In genomic region chr17:30866281-30866680, GRCm38 (mm10) we compare ENCODE assay signal across 24 mouse cellular contexts. TPM values are rescaled to one million over a fixed set of nuclear protein-coding genes. Genes with fewer than 3 reads are reported as not detected.
DNase-seq lines count a peak whose midpoint lies in the region; ATAC-seq and TF ChIP-seq lines count a peak whose summit lies in the region.
"Had no signal": no experiment of that assay in that cellular context is flagged by ENCODE, and none has a peak within 500 bp of the region (broad histone marks: within the 10 kb centered on the region; RNA-seq: fewer than 3 reads in every experiment).

No protein-coding gene starts in this region.

- no peak overlapping the region for H3K4me3 ChIP-seq in forebrain, postnatal 0 days (ENCODE audit: low read depth, low read length)
- H3K4me3 ChIP-seq in forebrain, embryonic 15.5 days, result no peak overlapping the region
- no peak overlapping the region for H3K4me3 ChIP-seq in layer of hippocampus, adult 2 months
- H3K4me3 ChIP-seq: embryonic facial prominence, embryonic 12.5 days; embryonic facial prominence, embryonic 15.5 days; forebrain, embryonic 12.5 days; gastrocnemius, adult 2 months; hindbrain, embryonic 13.5 days had no signal

- H3K9ac ChIP-seq in forebrain, postnatal 0 days, result no peak overlapping the region
- H3K9ac ChIP-seq in forebrain, embryonic 15.5 days (replicated peaks), result no peak overlapping the region
- H3K9ac ChIP-seq: embryonic facial prominence, embryonic 12.5 days; embryonic facial prominence, embryonic 15.5 days; forebrain, embryonic 12.5 days; hindbrain, embryonic 13.5 days had no signal

- 48% methylated on average over 8 of the region's 8 CpGs for WGBS in forebrain, postnatal 0 days
- 62% methylated on average over 8 of the region's 8 CpGs for WGBS in forebrain, embryonic 15.5 days

- no peaks in the 10 kb centered on the region for H3K4me1 ChIP-seq in forebrain, postnatal 0 days (ENCODE audit: insufficient read depth)
- H3K4me1 ChIP-seq in forebrain, embryonic 15.5 days, result 0 out of 2 replicates have a peak, but pooled peaks cover 5% of the 10 kb centered on the region
- H3K4me1 ChIP-seq: embryonic facial prominence, embryonic 12.5 days; embryonic facial prominence, embryonic 15.5 days had no signal

- no peaks in the 10 kb centered on the region for H3K27me3 ChIP-seq in forebrain, postnatal 0 days (ENCODE audit: insufficient read depth, low read length)
- no peaks in the 10 kb centered on the region for H3K27me3 ChIP-seq in forebrain, embryonic 15.5 days
- H3K27me3 ChIP-seq: embryonic facial prominence, embryonic 12.5 days; embryonic facial prominence, embryonic 15.5 days; forebrain, embryonic 12.5 days; hindbrain, embryonic 13.5 days had no signal

- H3K36me3 ChIP-seq in forebrain, postnatal 0 days (ENCODE audit: insufficient read depth), result no peaks in the 10 kb centered on the region
- no peaks in the 10 kb centered on the region for H3K36me3 ChIP-seq in forebrain, embryonic 15.5 days
- H3K36me3 ChIP-seq: embryonic facial prominence, embryonic 12.5 days; embryonic facial prominence, embryonic 15.5 days; forebrain, embryonic 12.5 days; hindbrain, embryonic 13.5 days had no signal

- no peak for TF ChIP-seq CTCF in forebrain, postnatal 0 days (IDR thresholded peaks at IDR 0.05; ENCODE audit: low read depth)
- TF ChIP-seq CTCF in layer of hippocampus, adult 2 months (conservative IDR thresholded peaks at IDR 0.05), result no peak

- ATAC-seq in forebrain, postnatal 0 days, result peak; percentile 50; the same call in 1 of the 2 replicates
- ATAC-seq in forebrain, embryonic 15.5 days (replicated peaks), result no peak
- ATAC-seq: hindbrain, embryonic 16.5 days; inflammation-experienced regulatory T-cells, adult 6 months; intestine, embryonic 16.5 days; Patski had no signal

- H3K9me3 ChIP-seq in forebrain, postnatal 0 days (ENCODE audit: low read length), result no peaks in the 10 kb centered on the region
- H3K9me3 ChIP-seq in forebrain, embryonic 15.5 days, result no peaks in the 10 kb centered on the region
- H3K9me3 ChIP-seq: embryonic facial prominence, embryonic 12.5 days; embryonic facial prominence, embryonic 15.5 days; forebrain, embryonic 12.5 days; hindbrain, embryonic 13.5 days had no signal

- H3K4me2 ChIP-seq in forebrain, postnatal 0 days (ENCODE audit: low read depth), result no peak overlapping the region
- no peak overlapping the region for H3K4me2 ChIP-seq in forebrain, embryonic 15.5 days (replicated peaks)
- H3K4me2 ChIP-seq: embryonic facial prominence, embryonic 12.5 days; embryonic facial prominence, embryonic 15.5 days; forebrain, embryonic 12.5 days; heart, embryonic 11.5 days; hindbrain, embryonic 13.5 days had no signal

- no peak overlapping the region for H3K27ac ChIP-seq in forebrain, postnatal 0 days (ENCODE audit: low read depth, low read length)
- no peak overlapping the region for H3K27ac ChIP-seq in forebrain, embryonic 15.5 days (replicated peaks)
- H3K27ac ChIP-seq in layer of hippocampus, adult 2 months, result peak overlapping the region; percentile 43
- H3K27ac ChIP-seq: embryonic facial prominence, embryonic 12.5 days; embryonic facial prominence, embryonic 15.5 days; forebrain, embryonic 12.5 days; gastrocnemius, adult 2 months; hindbrain, embryonic 13.5 days had no signal

- DNase-seq in forebrain, postnatal 0 days, result no peak
- DNase-seq in layer of hippocampus, adult 2 months (ENCODE audit: low spot score in 2 of 2), result no peak
- no peak for DNase-seq in layer of hippocampus, adult 9-10 months (ENCODE audit: low spot score)
- DNase-seq in right cerebral cortex, adult 18-20 months, result peak; percentile 20
- no peak for DNase-seq in right cerebral cortex, postnatal 4 days
- DNase-seq in brain, adult 2 months (ENCODE audit: low read depth, low spot score), result peak; percentile 18
- no peak for DNase-seq in cerebellum, adult 11-12 months
- DNase-seq: B cell, adult 2 months; gastrocnemius, adult 2 months; gastrocnemius, postnatal 14 days; heart, adult 11 months had no signal

RNA-seq across cellular contexts. Expression of gene Glp1r, which starts 35.3 kb away (rescaled TPM):
- total RNA-seq in forebrain, postnatal 0 days (2014; rRNA removed), result 0.69 and 1.7 TPM in 2 replicates
- 0.19 and 0.34 TPM in 2 replicates for polyA plus RNA-seq in forebrain, postnatal 0 days (2015; fragmentation: Nextera tagmentation; extraction: Ambion mirVana)
- 0.08 and 0.11 TPM in 2 replicates for polyA plus RNA-seq in forebrain, embryonic 15.5 days (2015; fragmentation: Nextera tagmentation; extraction: Ambion mirVana)
- 1 to 10 TPM; 2.3 to 3.4 TPM for total RNA-seq in layer of hippocampus, adult 2 months (2021)
- total RNA-seq: common myeloid progenitor, adult 5-6 weeks; gastrocnemius, adult 2 months; gastrocnemius, postnatal 14 days; hematopoietic stem cell, adult 5-6 weeks had no signal
- polyA plus RNA-seq: embryonic facial prominence, embryonic 12.5 days; G1E; Patski had no signal

Comparison
In these comparisons a context has a peak if more than half of its experiments do, and no peak if none do; other contexts are left out.
1. DNase-seq: peak in right cerebral cortex, adult 18-20 months (single experiment) and brain, adult 2 months (single experiment); none in forebrain, postnatal 0 days (single experiment), layer of hippocampus, adult 2 months (0 of 2), layer of hippocampus, adult 9-10 months (single experiment), right cerebral cortex, postnatal 4 days (single experiment) and cerebellum, adult 11-12 months (single experiment).